Mouse (Mus musculus): ENCODE measurements at regions not wholly inside any gene's neighbourhood (a gene's known extent, or its start where the extent isn't known, plus 50 kb on each side); places are given as distances from the start of the nearest gene placed in this dataset.

DNA sequence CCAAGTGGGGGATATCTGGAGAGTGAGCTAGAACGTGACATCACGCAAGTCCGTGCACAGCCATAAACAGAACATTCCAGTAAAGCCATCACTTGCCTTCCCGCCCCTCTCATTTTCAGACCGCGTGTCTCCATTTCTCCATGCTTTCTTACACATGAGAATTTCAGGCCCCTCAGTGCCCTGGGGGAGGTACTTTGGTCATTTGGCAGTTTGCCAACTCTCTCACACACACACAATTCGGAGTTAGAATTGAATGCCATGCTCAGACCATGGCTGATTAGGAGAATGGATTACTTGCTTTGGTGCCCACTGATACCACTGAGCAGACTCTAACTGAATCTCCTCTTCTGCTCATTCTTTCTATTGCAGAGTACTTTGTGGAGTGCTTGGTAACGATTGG, 400.7 kb upstream of the Id4 start:
- no peak for DNase-seq (ENCODE audit: low spot score in 2 of 2)

DNA sequence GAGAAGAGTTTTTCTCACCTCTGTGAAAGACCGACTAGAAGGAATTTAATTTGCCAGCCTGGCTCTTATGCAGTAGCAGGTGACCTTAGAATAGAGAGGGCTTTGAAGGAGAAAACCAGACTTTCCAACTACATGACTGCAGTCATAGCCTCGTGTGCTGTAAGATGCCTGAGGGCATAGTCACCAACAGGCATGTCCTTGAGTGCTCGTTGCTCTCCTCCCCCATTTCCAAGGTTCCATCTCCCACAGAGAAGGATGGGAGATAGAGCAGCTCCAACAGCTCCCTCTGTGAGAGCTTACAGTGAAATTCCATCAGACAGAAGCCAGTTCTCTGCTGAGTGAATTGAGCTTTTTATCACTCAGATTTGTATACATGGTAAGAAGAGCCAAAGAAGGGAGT, 398.1 kb upstream of the Id4 start:
- no peak for DNase-seq (ENCODE audit: low spot score in 2 of 2)

DNA sequence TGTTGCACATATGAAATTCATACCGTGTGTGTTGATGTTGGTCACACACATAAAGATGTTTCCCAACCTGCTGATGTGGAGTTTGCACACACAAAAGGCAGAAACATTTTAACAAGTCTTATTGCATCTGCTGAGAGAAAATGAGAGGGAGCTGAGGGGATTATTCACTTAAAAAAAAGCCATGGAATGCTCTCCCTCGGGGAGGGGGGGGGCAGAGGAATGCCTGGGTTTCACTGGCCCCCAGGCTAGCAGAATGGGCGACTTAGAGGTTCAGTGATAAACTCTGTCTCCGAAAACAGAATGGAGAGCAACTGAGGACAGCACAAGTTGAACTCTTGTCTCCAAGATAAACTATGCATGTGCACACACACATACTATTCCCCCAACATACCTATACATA, 392.4 kb upstream of the Id4 start:
- no peak for DNase-seq (ENCODE audit: low spot score in 2 of 2)

DNA sequence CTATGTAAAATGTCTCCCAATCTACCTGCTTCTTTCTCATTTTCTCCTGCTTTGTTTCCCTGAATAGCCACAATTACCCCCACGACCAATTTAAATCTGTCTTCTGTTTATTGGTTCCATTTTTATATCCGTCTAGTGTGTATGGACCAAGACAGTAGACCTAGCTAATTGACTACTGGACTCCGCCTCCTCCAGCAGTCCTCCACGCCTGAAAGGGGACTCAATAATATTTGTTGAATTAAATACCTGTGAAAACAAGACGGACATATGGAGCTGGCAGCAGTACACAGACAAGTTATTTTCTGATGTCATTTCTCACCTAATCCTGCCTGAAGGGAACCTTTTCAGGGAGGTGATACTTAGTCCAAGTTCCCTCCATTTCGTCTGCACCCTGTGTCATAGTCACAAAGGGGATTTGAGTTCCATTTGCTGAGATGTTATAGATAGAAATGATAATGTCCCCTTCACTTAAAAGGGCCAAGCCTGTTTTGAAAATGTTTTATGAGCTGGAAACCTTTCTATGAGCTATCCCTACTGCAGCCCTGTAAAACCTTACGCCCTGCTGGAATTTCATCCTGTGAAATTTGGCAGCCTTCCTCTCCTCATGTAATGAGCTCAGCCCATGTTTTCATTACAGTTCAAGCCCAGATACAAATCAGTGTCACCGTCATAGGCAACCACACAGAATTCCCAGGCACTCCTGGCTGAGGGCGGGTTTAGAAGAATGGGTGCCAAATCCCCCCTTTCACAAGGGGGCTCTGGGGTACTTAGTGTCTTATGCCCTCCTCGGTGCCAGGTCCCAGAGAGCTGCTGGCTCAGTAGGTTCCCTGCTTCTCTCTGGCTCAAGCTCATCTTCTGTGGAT, 391.1 kb upstream of the Id4 start:
- DNase-seq (ENCODE audit: low spot score in 2 of 2): peak; percentile 26 to 37

DNA sequence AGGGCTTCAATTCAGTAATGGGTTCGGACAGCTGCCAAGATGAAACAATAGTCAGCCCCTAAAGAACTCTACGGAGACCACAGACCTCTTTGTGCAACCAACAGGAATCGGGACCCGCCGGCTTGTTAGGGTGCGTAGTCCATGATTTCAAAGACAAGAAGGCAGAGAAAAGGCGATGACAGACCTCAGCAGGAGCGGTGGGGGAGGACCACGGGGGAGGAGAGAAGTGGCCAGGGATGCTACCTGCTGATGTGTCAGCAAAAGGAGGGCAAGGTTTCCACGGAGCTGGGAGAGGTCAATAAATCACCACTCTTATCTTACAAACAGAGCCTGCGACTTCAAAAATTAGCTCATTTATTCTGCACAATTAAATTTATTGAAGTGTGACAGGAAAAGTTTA, 388.4 kb upstream of the Id4 start:
- DNase-seq (ENCODE audit: low spot score in 2 of 2): no peak

DNA sequence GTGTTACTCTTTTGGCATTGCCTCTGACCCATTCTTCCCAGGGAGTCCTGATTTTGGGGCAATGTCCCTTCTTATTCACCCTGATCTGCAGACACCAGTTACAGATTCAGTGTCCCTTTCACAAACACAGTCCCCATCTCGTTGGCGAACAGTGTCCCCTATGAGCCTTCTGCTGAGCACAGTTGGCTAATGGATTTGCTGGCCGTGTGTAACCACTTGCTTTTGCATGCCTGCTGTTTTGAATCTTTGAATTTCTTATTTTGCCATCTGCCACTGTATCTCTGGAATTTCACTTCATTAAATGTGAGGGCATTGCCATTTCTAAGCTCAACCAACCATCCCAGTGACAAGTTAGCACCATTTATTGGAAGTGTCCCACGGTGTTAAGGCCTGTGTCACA, 368.5 kb upstream of the Id4 start:
- DNase-seq (ENCODE audit: low spot score in 2 of 2): no peak

DNA sequence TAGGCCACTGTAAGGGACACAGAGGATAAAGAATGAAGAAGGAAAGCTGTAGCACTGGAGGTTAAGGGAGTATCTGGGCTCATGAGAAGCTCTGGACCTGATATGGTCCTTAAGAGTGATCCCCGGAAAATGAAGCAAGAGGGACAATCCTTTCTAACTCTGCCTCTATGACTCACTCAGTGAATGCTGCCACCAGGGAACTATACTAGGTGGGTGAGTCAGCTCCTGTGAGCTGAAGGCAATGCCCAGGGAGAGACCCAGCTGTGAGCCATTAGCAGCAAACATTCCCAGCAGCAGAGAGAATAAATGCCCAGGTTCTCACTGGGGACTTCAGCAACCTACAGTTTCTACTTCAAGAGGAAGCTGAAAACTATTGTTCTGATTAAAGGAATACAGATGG, 366.7 kb upstream of the Id4 start:
- no peak for DNase-seq (ENCODE audit: low spot score in 2 of 2)

DNA sequence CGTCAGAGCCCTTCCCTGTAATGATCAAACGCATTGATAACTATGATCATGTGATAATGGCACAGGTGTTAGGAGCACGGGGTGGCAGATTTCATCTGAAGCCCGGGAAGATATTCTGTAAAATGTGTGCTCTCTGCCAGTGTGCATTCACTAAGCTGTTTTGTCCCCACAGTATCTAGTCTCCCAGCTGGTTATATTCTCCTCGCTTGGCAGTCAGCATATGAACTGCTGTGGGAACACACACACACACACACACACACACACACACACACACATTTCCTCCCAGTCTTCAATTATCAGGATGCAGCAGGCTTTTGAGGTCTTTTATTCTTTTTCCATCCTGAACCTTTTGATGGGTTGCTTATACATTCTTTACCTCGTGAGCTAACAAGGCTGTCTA, 365.8 kb upstream of the Id4 start:
- no peak for DNase-seq (ENCODE audit: low spot score in 2 of 2)

DNA sequence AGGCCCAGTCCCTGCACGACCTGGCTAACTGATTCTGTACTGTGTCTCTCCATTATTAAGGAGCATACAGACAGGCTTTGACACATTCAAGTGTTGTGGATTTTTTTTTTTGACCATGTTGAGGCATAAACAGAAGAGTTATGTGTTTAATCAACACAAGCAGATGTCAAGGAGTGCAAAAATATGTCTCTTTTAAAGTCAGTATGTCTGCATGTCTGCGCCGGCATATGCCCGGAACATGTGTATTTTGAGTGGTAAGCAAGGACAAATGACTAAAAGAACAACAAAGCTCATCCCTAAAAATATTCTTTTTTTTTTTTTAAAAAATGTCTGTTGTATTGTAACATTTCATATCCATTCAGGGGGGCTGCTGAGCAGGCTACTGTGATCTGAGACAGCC, 364.4 kb upstream of the Id4 start:
- DNase-seq (ENCODE audit: low spot score in 2 of 2): no peak

DNA sequence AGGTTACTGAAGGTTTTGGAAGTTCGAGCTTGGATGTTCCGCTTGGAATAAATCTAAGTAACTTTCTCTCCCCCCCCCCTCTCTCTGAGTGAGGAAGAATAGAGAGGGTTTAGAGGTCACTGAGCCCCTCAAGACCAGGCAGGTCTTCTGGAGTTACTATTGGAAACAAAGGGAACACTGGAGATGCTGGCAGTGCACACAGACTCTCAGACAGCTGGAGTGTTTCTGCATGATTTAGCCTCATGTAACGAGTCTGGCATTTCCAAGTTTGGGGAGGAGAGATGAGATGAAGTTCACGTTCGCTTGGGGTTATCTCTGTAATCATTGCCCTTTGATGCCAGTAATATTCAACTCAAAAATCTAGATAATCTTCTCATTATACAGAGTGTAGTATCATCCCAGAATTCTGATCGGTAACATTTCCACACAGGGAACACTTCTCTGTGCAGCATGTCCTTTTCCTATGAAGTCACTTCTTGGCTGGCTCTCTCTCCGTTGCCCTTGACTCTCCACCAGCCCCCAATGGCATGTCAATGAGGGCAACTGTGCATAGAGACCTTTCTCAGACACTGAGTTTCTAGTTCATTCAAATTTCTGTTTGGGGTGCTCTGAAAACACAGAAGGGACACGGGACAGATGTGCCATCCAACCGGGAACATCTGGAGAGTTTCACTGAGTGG, 351.0 kb upstream of the Id4 start:
- DNase-seq (ENCODE audit: low spot score in 2 of 2): no peak

DNA sequence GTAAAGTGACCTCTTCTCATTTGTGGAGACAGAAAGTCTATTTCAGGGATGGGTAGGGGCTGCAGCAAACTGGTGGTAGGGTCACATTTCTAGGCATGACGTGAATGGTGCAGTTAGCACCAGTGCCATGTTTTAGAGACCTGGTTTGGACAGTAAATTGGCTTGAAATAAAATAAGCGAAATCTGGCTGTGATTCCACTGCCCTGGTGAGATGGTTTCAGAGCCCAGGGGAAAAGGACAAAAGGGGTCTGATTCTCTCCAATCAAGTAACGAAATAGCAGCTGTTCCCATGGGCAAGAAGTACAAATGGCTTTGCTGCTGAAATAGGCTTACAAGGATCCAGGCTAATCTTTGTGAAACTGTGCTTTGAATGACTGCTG, 350.5 kb upstream of the Id4 start:
- peak in 1 of 2 experiments; percentile 1 for DNase-seq (ENCODE audit: low spot score in 2 of 2)

DNA sequence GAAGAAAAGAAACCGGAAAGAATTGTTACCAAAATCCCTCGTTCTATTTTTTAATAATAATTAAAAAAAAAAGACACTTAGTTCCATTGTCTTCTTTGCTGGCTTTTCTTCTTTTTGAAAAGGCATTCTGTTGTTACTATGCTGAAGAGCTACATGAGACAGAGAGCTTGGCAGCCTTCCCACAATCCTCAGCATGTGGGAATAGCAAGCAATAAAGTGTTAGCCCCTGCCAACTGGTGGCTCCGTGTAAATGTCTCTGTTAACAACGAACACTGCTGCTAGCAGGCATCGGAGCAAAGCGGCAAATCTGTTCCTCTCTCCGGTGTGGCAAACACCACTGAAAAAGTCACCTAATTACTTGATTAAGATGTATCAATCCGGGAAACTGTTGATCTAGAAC, 344.6 kb upstream of the Id4 start:
- no peak for DNase-seq (ENCODE audit: low spot score in 2 of 2)

DNA sequence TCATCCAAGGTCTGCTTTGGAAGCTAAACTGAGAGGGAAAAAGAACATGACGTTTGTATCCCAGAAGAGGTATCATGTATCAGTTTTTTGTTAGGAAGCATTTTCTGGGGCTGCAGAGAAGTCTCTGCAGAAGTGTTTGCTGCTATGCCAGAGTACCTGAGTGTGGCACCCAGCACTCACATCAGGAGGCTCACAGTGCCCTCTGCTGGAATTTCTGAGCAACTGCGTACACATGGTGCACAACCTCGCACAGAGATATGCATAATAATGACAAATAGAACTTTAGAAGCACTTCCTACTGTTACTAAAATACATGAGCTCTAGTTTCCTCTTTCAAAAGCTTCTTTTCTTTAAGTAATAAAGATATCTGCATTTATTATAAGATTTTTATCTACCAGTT, 343.7 kb upstream of the Id4 start:
- no peak for DNase-seq (ENCODE audit: low spot score in 2 of 2)

DNA sequence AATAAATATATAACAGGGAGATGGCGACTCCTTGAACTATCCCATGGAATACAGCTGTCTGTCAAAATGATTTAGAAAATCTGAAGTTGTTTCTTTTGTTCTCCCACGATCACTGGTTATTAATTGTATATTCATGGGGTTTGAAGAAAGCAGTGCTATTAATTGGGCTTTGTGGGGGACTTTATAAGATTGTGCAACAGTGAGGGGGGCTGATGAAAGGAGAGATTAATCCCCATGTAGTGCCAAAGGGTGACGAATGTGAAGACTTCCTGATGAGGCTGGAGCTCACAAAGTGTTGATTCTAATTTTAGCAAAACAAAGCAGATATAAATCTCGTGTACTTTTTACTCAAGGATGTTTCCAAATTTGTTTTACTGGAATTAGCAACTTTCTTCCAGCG, 340.0 kb upstream of the Id4 start:
- no peak for DNase-seq (ENCODE audit: low spot score in 2 of 2)

DNA sequence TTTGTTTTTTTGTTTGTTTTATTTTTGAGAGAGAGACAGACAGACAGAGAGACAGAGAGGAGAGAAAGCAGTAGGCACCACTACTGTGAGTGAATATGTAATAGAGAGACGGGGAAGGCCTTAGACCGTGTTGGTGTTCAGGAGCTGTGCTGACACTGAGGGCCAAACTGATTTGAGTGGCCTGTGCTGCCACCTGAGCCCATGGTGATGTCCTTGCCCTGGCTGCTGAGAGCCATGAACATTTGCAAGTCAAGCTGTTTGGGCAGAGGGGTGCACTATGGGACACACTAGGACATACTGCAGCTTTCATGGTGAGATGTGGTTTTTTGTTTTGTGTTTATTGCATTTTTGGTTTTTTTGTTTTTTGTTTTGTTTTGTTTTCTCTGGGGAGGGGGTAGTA, 320.3 kb upstream of the Id4 start:
- no peak for DNase-seq (ENCODE audit: low spot score in 2 of 2)

DNA sequence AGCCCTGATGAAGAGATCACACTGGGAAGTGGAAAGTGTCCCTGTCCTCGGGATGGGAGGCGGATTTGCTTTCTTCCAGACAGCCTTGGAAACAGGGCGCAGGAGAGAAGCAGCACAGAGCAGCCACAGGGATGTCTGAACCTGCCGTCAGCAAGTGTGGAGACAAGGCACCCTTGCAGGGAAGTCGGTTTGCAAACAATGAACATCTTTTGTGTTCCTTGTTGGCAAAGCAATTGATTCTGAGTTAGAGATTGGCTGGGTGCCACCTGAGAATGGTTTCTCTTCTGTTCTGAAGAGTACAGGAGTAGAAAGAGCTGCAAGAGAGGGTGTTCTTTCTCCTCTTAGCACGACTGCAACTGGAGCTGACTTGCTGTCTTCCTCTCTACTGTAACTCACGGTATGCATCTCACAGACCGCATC, 318.6 kb upstream of the Id4 start:
- DNase-seq (ENCODE audit: low spot score in 2 of 2): no peak

DNA sequence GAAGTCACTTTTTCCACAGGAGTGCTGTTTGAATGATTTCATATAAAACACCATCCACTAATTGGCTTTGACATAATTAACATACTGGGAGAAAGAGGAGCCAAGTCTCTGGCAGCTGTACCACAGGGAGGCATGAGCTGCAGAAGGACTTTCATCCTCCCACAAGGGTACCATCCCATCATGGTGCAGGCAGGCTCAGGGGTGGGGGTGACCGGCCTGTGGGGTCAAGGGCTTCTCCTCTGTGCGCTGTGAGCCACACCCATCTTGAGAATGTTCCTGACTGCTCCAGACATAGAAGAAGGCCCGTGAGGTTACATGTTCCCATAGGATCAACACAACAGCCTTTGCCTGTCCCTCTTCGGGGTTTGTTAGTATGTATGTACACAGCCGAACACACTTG, 317.4 kb upstream of the Id4 start:
- DNase-seq (ENCODE audit: low spot score in 2 of 2): no peak

DNA sequence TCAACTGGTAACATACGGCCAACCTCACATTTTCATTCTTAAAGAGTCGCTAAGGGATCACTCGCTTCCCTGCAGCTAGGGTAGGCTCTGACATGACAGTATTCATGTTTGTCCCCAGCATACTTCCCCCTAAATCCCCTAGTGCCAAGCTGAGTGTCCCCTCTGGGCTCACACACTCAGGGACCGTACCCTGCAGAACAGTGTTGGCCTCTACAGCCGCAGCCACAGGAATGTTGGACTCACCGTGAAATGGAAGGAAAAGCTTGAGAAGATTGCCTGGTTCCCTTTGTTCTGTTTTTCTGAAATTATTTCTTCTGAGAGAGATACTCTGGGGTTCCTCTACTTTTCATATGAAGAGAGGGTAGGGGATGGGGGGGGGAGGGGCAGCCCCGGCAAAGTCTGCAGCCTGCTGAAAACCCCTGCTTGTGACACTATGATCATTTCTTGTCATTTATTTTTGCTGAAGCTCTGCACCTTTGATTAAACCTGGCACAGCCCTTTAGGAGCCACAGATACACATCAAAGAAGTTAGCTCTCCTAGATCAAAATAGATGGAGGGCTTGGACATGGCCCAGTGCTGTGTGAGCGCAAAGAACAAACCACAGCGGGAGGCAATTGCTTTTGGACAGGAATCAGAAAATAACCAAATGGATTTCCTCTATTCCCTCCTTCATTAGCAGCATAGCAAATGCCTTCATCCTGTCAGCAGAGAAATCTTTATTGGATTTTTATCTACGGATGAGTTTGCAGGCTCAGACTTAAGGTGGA, 312.7 kb upstream of the Id4 start:
- no peak for DNase-seq (ENCODE audit: low spot score in 2 of 2)

DNA sequence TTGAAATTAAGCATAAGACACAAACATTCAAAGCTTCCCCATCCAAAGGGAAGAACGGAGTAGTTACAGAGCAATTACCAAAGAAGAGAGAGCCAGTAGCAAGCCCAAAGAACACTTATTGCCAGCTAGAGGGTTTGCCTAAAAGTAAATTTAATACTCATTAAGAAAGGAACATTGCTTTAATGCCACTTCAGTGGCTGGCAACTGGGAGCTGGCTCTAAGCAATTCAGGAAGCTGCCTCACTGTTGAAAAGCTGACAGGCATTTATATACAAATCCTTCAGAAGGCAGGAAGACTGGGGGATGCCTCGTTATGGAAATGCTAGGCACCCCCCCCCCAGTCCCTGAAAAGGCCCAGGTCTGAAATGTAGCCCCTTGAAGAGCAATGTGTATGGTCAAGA, 310.6 kb upstream of the Id4 start:
- DNase-seq (ENCODE audit: low spot score in 2 of 2): no peak

DNA sequence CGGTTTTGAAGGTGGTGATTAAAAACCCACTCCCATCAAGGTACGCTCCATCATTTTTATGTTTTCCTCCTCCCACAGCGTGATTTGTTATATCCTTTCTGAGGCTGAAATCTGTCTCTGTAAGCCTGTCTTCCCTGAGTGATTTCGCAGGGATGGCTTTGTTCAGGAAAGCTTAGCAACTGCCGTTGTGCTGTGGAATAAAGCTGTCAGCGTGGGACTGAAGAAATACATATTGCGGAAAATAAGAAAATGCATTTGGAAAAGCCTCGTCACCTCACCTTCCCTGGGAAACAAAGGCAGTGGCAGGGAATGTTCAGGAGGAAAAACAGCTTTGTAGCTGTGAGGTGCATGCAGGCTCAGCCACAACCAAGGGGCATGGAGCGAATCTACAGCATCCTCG, 310.0 kb upstream of the Id4 start:
- DNase-seq (ENCODE audit: low spot score in 2 of 2): no peak

DNA sequence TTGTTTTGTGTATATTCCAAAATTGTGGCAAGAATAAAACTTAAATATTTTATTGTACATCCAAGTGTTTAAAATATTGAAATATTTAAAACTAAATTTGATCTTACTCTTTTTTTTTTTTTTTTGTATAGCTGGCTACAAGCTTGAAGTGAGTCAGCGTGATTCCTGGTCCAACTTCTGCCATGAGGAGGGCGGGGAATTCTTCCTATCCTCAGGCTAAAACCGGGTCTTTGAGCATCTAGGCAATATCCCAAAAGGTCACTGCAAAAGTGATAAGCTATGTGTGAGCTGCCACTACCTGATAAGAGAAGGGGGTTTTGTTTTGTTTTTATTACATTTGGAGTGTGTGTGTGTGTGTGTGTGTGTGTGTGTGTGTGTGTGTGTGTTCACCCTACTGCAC, 308.1 kb upstream of the Id4 start:
- DNase-seq (ENCODE audit: low spot score in 2 of 2): no peak

DNA sequence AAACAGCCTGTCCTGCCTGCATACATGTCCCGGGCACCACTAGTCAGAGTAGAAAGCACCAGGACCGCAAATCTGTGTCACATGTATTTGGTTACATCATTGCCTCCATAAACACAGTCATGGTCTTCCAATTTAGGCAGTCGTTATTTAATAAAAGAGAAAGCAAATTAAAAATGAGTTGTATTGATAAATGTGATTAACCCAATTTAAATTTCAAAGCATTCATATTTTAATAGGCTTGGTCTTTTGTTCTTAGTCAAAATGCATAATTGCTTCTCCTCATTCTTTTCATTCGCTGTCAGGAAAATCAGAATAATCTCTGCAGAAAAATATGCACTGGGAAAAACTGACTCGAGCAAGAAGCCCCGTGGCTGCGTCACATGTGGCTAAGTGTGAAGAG, 307.3 kb upstream of the Id4 start:
- no peak for DNase-seq (ENCODE audit: low spot score in 2 of 2)

DNA sequence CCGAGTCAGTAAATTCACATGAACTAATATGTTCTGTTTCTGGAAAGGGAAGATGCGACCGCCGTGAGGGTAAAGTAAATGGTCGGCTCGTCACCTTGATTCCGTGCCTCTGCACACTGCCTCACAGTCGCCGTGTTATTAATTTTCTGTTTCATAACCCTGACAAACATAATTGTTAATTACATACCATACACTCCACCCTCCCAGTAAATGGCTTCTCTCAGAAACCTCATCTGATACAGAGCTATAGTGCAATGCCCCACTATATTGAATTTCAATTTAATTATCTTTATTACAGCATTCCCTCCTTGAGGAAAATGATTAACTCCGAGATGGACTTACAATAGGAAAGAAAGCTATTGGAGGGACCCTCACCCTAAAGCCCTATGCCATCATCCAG, 305.5 kb upstream of the Id4 start:
- DNase-seq (ENCODE audit: low spot score in 2 of 2): no peak

All from heart, adult 9 months (tissue).